15 mouse cellular contexts compared by ENCODE assay signal in genomic region chr3:134082461-134082860, GRCm38 (mm10).
"Had no signal": no experiment of that assay in that cellular context is flagged by ENCODE, and none has a peak within 500 bp of the region (broad histone marks: within the 10 kb centered on the region; RNA-seq: fewer than 3 reads in every experiment).

No protein-coding gene starts in this region.

- H3K36me3 ChIP-seq: liver, embryonic 13.5 days; liver, embryonic 15.5 days; lung, embryonic 15.5 days; midbrain, embryonic 13.5 days; neural tube, embryonic 12.5 days had no signal

- H3K9me3 ChIP-seq: liver, embryonic 13.5 days; liver, embryonic 15.5 days; lung, embryonic 15.5 days; midbrain, embryonic 13.5 days; neural tube, embryonic 12.5 days had no signal

- H3K9ac ChIP-seq: liver, embryonic 13.5 days; liver, embryonic 15.5 days; liver, postnatal 0 days; lung, embryonic 15.5 days; midbrain, embryonic 13.5 days; neural tube, embryonic 12.5 days had no signal

- H3K27me3 ChIP-seq: liver, embryonic 13.5 days; liver, embryonic 15.5 days; lung, embryonic 15.5 days; megakaryocyte, embryonic 14.5 days; midbrain, embryonic 13.5 days; neural tube, embryonic 12.5 days had no signal

- H3K4me2 ChIP-seq: liver, embryonic 13.5 days; liver, embryonic 15.5 days; lung, embryonic 15.5 days; midbrain, embryonic 11.5 days; midbrain, embryonic 13.5 days; neural tube, embryonic 12.5 days had no signal

- H3K4me1 ChIP-seq: liver, embryonic 13.5 days; liver, embryonic 15.5 days; lung, embryonic 15.5 days; megakaryocyte, embryonic 14.5 days; midbrain, embryonic 13.5 days; neural tube, embryonic 12.5 days had no signal

- H3K27ac ChIP-seq: liver, embryonic 13.5 days; liver, embryonic 15.5 days; lung, embryonic 15.5 days; macrophage; midbrain, embryonic 13.5 days; neural tube, embryonic 12.5 days had no signal

- ATAC-seq: liver, postnatal 0 days; lung, postnatal 0 days; midbrain, embryonic 13.5 days had no signal

- DNase-seq: liver, embryonic 13.5 days; liver, postnatal 0 days; lung, postnatal 14 days; lung, postnatal 36 days; right cerebral cortex, postnatal 14 days; thymus, adult 2 months; thymus, postnatal 25 days had no signal

- H3K4me3 ChIP-seq: liver, embryonic 13.5 days; liver, embryonic 15.5 days; lung, embryonic 15.5 days; megakaryocyte, embryonic 14.5 days; midbrain, embryonic 13.5 days; neural tube, embryonic 12.5 days had no signal
